Mouse (Mus musculus) stomach, postnatal 0 days (tissue): ENCODE results near the gene Grhl3.
A peak's percentile ranks its signal among the peaks of the same experiment; 100 is the strongest.

Source experiments
- CTCF ChIP-seq: IDR thresholded peaks from 2 replicates; pipeline ENCODE4 v1.5.1; 2016; ENCODE audit warnings: antibody characterized with exemption, low read depth, mild to moderate bottlenecking, moderate library complexity
- EP300 ChIP-seq: optimal IDR thresholded peaks from 2 replicates; pipeline ENCODE3; 2016; ENCODE audit warnings: antibody characterized with exemption

DNA sequence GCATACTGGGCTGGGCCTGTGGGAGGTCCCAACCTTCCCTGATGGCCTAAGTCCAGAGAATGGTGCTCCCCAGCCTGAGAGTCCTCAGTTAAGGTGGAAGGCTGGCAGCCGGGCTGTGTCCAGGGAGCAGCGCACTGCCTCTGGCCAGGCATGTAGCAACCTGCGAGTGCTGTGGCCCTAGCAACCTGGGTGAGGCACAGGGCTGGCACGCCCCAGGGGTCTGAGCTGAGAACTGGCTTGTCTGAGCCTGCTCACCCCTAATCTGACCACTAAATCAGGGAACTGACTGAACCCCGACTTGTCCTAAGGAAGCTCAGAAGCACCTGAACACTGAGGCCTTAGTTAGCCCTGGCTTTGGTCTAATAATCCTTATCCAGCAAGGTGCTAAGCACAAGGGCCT, 24.1 kb upstream of the Grhl3 start:
- no peak for TF ChIP-seq CTCF
- TF ChIP-seq EP300: peak; percentile 52
